Mouse (Mus musculus) right cerebral cortex, adult 18-20 months (tissue): ENCODE measurements at regions not wholly inside any gene's neighbourhood (a gene's known extent, or its start where the extent isn't known, plus 50 kb on each side); places are given as distances from the start of the nearest gene placed in this dataset.

Experiments used
- DNase-seq: peaks from one replicate; pipeline ENCODE4 v3.0.0; 2022; ENCODE audit warnings: mixed read lengths

DNA sequence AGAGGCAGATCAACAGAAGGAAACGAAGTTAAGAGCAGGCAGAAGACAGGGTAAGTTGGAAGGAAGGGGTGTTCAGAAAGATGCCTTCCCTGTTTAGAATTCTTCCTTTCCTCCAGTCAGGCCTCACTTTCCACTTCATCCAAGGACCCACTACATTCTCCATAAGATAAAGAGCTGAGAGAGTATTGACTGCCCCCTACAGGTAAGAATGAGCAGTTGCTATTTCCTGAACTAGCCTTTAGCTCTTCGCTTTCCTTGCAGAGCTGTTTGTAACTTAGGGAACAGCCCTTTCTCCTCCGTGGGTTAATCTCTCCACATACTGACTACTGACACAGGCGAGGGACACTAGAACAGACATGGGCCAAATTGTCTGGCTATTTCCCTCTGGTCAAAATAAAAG lies 273.1 kb downstream of the Atp23 start:
- DNase-seq = no peak

GRCm38 (mm10) chr10:126625466-126625865 lies 275.7 kb downstream of the Atp23 start:
- DNase-seq = no peak

- no peak for DNase-seq
These were observed 280.4 kb downstream of the Atp23 start for GRCm38 (mm10) chr10:126620802-126621201.

GRCm38 (mm10) chr10:126619970-126620369 lies 281.2 kb downstream of the Atp23 start:
- no peak for DNase-seq

- DNase-seq = no peak
These were observed 288.9 kb downstream of the Atp23 start for GRCm38 (mm10) chr10:126612226-126612625.

GRCm38 (mm10) chr10:126610506-126610905 lies 290.6 kb downstream of the Atp23 start:
- no peak for DNase-seq

GRCm38 (mm10) chr10:126599686-126600085 lies 301.5 kb downstream of the Atp23 start:
- no peak for DNase-seq

DNA sequence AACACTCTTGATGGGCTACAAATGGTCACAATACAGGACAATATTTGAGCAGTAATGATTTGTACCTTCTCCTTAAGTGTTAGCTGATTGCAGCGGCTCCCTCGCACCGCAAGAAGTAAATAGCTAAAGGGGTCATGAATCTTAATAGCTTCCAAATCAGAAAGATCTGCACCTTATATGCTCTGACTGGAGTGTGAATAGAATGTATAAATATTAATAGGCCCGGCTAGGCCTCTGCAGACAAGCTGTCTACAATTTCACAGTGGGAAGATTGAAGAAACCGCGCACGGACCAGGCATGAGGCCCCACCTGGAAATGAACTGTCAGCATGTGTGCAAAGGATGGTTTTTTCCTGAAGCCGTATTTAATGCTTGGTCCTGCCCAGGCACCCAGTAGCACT lies 333.0 kb downstream of the Atp23 start:
- DNase-seq = no peak

DNA sequence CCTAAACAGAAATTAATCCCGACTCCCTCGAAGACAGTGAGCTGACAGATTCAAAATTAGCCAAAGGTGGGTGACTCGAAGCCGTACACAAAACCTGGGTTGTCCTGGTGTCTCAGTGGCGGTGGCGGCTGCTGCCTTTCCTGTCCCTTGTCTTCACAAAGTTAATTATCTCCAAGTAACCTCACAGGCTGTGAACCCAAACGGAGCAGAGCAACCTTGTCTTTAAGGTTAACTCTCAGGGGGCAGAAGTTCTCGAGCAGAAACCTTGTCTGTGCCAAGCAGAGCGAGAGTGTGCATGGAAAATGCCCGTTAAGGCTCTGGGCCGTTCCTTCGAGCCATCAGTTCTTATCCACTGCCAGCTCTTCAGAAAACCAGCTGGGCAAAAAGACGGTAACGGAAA lies 335.8 kb downstream of the Atp23 start:
- no peak for DNase-seq

DNA sequence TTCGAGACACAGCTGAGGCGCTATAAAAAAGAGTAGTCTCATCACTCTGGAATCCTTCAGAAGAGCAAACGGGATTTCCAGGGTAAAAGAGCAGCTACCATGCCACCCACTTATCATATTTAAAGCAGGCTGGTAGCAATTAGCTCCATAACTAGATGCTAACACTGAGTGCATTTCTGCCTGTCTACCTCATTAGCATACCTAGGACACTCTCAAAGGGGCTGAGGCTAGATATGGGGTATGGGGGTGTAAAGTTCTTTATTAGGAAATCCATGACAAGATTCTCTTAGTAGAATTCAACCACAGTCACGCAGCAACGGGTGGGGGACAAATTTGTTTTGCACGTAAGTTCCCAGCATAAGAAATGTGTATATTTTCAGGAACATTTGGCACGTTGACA lies 346.1 kb downstream of the Atp23 start:
- DNase-seq = peak; percentile 6

DNA sequence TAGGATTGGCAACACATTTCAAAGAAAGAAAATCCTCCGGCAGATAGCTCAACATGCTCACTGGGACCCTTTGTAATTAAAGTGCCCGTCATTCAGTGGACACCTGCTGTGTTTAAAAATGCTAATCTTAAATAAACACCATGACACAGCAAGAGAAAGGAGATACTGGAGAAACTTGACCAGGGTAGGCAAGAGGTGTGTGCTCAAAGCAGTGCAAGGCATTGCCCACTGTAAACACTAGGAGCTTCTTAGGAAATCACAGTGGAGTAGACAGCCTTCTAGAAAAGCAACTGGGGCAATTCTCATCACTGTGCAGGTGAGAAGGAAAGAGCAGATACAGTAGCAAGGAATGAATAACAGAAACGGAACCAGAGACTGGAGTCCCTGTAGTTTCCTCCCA lies 369.2 kb downstream of the Atp23 start:
- no peak for DNase-seq

DNA sequence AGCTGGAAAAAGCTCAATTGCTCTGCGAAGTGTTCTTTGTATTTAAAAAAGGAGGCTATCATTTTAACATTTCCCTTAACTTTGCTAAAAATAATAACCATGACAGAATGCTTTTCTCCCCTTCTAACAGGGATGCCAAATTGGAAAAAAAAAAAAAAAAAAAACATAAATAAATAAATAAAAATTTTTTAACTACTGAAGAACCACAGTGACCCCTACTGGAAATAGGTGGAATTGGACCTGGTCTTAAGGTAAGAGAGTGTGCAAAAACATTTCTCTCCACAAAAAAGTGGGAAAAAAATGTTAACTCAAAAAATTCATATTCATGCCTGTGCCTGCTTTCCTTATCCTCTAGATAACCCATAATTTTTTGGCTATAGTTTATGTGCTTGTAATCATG lies 369.8 kb downstream of the Atp23 start:
- DNase-seq = peak; percentile 15

- no peak for DNase-seq
These were observed 372.4 kb downstream of the Atp23 start for GRCm38 (mm10) chr10:126528801-126529200.

DNA sequence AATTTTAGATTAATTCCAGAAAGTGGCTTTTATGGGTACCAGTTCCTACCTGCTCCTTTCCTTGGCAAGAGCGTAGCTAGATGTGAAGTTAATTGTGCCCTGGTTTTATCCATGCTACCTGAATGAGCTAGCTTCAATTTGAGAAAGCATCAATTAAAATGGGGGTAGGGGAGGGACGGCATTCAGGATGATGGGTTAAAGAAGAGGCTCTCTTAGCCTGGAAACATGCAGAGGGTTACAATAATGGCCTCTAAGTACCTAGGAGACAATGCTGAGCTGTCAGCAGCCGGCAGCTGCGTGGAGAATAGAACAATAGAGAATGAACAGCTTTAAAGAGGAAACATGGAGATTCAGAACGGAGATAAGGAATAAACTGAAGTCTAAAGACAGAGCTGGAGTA lies 375.0 kb downstream of the Atp23 start:
- DNase-seq = no peak

GRCm38 (mm10) chr10:126521836-126522815 lies 379.0 kb downstream of the Atp23 start:
- no peak for DNase-seq

DNA sequence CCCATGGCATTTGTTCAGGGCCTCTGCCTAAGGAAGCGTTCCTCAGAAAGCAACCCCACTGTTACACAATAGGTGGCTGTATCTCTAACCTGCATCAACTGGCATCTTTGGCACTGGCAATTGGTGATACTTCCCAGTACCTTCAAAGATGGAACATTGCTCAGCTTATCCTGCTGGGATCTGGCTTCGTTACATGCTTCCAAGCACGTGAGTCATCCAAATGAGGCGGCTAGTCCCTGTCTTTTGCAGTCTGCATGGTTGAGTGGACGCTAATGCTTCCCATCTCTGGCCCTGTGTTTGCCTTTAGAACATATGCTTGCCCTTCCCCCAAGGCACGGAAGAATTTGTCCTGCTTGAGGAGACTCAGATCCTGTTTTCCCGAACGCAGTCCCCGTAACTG lies 380.2 kb downstream of the Atp23 start:
- no peak for DNase-seq

DNA sequence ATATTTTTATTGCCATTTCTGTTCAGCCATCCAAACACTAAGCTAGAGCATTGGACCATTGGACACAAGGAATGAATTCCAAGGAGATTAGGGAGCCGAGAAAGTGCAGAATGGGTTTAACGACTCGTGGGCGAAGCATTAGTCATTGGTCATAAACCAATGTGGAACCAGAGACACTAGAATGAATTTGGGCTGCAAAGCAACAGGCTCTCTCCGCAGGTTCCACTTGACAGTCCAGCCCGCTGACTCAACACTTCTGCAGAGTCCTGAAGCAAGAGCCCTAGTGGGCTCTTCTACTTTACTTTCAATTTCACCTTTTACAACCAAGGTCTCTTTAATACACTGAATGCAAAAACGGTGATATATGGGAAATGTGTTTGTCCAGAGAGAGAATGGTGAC lies 388.0 kb downstream of the Atp23 start:
- DNase-seq = no peak

DNA sequence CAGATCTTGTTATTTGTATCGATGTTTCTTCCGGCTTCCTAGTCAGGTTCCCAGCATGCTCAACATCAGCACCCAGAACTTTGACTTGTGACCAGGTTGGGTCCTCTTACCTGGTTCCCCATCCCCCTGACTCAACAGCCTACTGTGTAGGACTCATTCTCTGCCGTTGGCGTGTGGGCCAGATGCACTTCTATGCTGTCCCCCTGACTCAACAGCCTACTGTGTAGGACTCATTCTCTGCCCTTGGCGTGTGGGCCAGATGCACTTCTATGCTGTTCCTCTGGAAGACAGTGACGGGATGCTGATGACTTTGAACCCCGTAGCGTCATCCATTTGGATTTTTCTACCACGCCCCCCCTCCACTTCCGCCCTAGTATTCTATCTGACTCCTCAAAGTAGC lies 389.6 kb downstream of the Atp23 start:
- DNase-seq = peak; percentile 95

DNA sequence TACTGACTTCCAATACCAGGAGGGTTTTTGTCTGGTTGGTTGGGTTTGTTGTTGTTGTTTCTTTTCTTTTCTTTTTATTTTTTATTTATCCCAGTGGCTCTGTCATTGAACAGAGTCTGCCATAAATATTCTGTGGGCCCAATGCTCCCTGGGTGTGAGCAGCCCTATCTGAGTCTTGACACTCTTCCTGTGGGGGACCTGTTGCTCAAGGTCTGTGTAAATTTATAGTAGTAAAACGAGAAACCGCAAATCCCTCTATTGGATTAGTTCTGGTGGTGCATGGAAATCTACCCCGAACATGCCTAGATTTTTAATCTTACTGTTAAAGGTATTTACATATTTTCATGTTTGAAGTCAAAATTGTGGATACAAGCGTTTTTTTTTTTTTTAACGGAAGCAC lies 395.2 kb downstream of the Atp23 start:
- DNase-seq = no peak

DNA sequence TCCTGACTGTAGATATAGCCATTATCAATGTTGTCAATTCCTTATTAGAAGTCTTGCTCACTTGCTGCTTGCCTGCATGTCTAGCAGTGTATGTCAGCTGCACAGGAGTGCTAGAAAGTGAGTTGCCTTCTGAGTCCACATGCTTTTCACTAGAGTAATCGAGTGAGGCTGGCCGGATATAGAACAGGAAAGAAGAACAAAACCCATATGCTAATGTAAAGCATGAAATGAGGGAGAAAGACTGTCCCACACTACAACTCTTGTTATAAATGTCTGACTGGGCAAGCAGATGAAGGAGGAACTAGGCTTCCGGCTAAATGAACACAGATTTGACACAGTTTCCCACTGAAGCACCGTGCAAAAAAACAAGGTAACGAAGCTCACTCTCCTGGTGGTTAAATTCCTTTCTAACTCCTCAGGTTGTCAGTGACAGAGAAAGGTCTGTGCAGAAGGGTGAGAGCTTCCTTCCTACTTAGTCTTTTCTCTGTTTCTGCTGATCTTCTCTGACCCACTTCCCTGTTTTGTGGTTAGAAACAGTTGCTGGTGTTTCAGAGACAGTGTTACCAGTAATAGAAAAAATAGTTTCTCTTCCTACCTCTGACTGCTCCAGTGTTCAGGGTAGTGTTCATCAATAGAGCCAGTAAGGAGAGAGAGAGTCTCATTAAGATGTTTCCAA lies 399.0 kb downstream of the Atp23 start:
- DNase-seq = no peak

DNA sequence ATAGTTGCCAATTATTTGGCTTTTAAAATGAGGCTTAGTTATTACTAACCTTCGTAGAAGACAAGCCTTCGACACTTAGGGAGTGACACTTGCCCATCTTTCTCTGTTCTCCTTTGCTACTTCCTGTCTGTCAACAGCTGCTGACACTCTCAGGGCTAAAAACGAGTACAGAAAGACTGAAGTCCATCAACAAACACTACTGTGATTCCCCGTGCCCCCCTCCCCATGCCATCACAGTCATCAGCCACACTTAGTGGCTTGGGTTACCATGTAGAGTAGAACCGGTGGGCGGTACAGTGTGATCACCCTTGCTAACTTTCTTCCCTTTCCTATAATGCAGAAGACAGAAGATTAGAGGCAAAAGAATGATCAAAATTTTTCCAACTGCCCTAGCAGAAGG lies 402.4 kb downstream of the Atp23 start:
- DNase-seq = no peak

DNA sequence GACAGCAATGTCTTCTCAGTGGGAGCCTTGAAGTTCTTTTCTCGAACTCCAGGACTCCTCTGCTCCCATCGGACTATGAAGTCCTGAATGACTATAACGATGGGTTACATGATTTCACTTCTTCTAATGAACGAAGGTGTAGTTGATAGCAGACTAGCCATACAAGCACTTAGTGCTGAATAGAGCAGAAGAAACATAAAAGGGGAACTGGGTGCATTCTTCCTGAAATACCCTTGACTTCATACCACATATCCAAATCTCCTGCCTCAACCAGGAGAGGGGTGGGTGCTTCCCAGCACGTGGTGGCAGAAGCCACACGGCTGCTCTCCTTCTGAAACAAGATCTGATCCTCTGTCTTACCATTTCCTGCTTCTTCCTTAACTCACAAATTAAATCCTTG lies 407.4 kb downstream of the Atp23 start:
- no peak for DNase-seq

GRCm38 (mm10) chr10:126492211-126492610 lies 408.9 kb downstream of the Atp23 start:
- no peak for DNase-seq

DNA sequence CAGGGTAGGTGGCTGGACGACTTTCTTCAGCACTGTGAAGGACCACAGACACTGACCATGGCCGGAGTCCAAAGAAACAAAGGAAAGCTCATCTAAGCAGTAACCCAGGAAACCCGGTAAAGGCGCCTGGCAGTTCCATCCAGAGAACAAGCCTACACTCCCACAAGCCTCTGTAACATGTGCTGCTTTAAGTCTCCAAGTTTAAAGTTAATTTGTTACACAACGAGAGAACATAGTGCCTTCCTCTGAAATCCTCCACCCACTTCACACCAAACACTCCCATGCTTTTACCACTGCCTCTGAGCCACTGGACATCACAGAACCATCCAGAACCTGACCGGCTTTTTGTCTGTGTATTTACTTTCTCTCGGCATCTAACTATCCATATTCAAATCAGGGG lies 416.0 kb downstream of the Atp23 start:
- DNase-seq = peak; percentile 52
